Mouse (Mus musculus): Measurements from ENCODE around the gene Mtfp1.
"Not testable (repeated sequence)": the region's sequence is repeated elsewhere in the genome, so short reads cannot be mapped to it uniquely, and the experiment has no call there.

GRCm38 (mm10) chr11:4114541-4114940 is 19.3 kb upstream of the Mtfp1 start:
- not testable (repeated sequence) for TF ChIP-seq POLR2A (IDR thresholded peaks at IDR 0.05; ENCODE audit: insufficient read depth, low read length); CTCF (IDR thresholded peaks at IDR 0.05; ENCODE audit: low read depth, low read length)
